Mouse (Mus musculus) heart, adult 2 months (tissue): ENCODE results near the gene Nmur2.

Experiments used
- CTCF ChIP-seq: fragments of 200-600 bp; IDR thresholded peaks from 2 replicates; pipeline ENCODE4 v1.8.1; 2022; ENCODE audit warnings: antibody characterized with exemption, mild to moderate bottlenecking, moderate library complexity
- EP300 ChIP-seq: fragments of 200-500 bp; IDR thresholded peaks from 2 replicates; pipeline ENCODE4 v1.6.1; 2011; ENCODE audit warnings: low read depth, low read length, control low read depth; ENCODE audit not compliant: insufficient read depth
- POLR2A ChIP-seq: fragments of 200-500 bp; IDR thresholded peaks from 2 replicates; pipeline ENCODE4 v1.6.1; 2011; ENCODE audit warnings: mild to moderate bottlenecking, low read depth, low read length, control low read depth; ENCODE audit not compliant: insufficient read depth

DNA sequence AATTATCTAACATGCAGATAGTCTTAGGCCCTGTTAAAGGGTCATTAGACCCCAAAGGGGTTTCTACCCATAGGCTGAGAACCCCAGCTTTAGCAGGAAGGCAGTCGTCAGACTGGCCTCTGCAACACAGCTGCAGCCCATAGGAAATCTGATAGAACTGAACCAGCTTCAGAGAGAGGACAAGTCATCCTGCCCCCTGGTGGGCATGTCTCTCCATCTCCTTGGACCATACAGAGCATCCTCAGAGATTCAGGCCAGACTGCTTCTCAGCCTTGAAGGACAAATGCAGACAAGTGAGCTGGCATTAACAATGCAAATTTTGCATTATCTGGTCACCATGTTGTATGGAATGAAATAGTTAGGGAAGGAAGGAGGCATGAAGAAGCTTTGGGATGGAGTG is 59.2 kb downstream of the Nmur2 start:
- TF ChIP-seq POLR2A, result no peak
- peak; percentile 44 for TF ChIP-seq CTCF
- no peak for TF ChIP-seq EP300
